Mouse (Mus musculus) layer of hippocampus, postnatal 25 days (tissue): ENCODE data around the gene Gm27179. TPM values are rescaled to one million over a fixed set of nuclear protein-coding genes. Genes with fewer than 3 reads are reported as not detected.
"Not testable (repeated sequence)": the region's sequence is repeated elsewhere in the genome, so short reads cannot be mapped to it uniquely, and the experiment has no call there.

Experiments
- DNase-seq, 2 experiments: peaks; one replicate each; pipeline ENCODE4 v3.0.0; 2022; ENCODE audit warnings: mixed read lengths in 2 of 2, low spot score in 1 of 2; ENCODE audit errors: extremely low spot score in 1 of 2
- total RNA-seq, 2 experiments: library from RNA; stranded (reverse); gene quantifications; 2 replicates each; pipeline ENCODE4 v1.2.3; 2021

Gm27179 gene
- total RNA-seq, 2 experiments from 2014 or later = 0.12 TPM; not detected in 1

DNA sequence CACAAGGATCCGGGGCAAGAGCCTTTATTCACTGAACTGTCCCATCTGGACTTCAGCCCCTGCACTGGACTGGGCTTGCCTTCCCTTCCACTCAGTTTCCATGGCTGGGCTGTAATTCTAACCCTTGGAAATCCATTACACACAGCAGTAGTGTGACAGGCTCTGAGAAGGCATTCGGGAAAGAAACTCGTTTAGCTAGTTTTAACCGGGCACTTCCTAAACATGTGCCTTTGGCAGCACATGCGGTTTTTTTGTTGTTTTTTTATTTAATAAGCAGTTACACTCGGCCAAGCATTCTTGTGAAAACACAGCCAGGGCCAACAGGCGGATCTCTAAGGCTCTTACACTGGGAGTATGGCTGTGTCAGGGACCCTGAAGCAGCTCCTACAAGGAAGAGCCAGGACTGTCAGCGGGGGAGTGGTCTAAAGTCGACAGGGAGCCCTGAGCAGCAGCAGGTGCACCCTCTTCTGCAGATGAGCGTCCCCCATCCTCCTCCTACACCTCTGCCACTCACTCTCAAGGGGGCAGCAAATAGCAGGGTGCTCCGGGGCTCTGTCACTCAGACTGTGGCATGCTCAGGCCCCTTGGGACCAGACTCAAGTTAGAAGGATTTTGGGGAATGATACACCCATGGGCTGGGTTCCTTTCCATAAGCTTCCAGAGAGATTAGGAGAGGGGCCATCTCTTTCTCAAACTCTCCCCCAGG, 38.3 kb downstream of the Gm27179 start:
- not testable (repeated sequence) for DNase-seq

DNA sequence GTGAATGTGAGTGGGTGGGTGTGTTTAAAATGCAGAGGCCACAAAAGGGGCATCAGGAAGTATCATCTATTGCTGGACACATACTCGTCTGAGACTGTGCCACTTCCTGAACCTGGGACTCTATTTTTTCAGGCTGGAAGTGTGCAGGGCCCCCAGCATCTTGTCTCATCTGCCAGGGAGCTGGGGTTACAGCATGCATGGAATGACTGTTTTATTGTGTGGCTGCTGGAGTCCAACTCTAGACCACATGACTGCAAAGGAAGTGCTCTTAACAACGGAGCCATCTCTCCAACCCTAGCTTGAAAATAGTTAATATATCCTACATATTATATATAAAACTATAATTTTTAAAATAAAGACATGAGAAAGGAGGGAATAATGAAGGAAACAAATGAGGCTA, 39.0 kb downstream of the Gm27179 start:
- DNase-seq = not testable (repeated sequence)

DNA sequence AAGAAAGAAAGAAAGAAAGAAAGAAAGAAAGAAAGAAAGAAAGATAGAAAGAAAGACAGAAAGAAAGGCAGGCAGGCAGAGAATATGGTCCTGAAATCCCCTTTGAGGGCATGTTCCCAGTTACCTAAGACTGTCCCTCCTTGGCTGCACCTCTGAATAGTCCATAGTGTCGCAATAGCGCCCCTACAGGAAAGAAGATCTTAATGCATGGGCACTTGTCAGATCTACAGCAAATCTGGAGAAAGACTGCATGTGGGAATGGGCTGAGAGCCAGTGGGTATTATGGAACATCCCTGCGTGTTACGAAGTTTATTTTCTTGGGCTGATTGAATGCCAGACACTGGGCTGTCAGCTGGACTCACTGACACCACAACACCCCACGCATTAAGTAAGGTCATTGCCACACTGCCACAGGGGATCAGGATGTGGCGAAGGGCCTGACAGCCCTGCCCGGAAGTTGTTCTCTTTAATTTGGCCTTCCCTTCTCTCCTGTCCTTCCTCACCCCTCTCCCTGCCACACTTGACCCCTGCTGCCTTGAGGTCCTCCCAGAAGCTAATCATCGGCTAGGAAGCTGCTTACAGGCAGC, 42.1 kb downstream of the Gm27179 start:
- DNase-seq = not testable (repeated sequence)

DNA sequence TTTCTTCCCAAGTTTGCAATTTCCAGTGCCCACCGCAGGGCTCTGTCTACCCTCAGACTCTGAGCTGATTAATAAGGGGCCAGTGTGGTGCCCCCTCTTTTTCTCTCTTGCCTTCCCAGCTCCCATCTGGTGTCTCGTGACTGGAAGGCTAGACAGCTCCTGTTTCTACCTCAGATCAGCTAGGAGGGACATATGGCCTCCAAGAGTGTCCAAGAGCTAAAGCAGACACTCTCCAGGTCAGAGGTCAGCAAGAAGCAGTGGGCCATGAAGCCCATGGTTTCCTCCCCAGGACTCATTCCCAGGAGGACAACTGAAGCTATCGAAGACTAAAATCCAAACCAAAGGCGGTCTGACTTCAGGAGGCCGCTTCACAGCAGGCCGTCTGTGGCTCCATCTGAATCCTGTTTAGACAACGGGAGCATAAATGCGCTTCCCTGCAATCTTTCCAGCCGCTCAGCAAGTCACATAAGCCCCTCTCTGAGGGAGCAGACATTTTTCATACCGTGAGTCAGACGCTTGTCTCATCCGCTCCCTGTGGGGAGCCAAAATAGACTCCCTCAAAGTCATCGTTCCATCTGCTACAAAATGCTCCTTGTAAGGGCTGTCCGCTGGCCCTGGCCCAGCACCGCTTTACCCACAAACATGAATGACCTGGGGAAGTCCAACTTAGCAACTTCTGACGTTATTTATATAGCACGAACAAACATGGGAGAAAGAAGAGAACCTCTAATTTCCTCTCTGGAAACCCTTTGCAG, 44.6 kb downstream of the Gm27179 start:
- not testable (repeated sequence) for DNase-seq

DNA sequence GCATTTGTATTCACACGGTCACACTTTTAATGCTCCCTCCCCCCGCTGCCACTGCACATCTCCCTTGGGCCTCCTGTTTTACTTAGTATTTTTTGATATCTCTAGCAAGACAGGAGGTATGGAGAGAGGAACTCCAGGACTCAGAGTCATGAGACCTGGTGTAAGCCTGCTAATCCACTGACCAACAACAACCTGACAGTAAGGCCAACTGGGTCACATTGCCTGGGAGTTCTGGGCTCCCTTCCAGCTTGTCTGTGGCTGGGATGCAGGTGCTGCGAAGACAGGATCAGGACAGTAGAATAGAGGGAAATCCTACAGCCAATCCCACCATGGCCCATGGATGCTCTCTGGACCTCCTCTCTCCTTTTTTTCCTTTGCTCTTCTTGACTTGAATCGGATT, 47.9 kb downstream of the Gm27179 start:
- not testable (repeated sequence) for DNase-seq

Other genes starting within 250 kb of the Gm27179 start
- gene Synb, start 218.2 kb downstream of the Gm27179 start, total RNA-seq = not detected
- gene Gm16867, start 9.2 kb downstream of the Gm27179 start, total RNA-seq = 1 to 10 TPM; 6.4 to 7.0 TPM
- 10 to 100 TPM; 32.1 to 32.5 TPM for gene Entpd4b, start 42.9 kb upstream of the Gm27179 start, total RNA-seq